Mouse (Mus musculus) left cerebral cortex, postnatal 36 days (tissue): ENCODE results near the gene Prr5l. TPM values are rescaled to one million over a fixed set of nuclear protein-coding genes. Genes with fewer than 3 reads are reported as not detected.
"Not testable (repeated sequence)": the region's sequence is repeated elsewhere in the genome, so short reads cannot be mapped to it uniquely, and the experiment has no call there.

Source experiments
- DNase-seq, 2 experiments: peaks; one replicate each; pipeline ENCODE4 v3.0.0; 2021 to 2022; ENCODE audit warnings: low spot score in 2 of 2, mixed read lengths in 1 of 2
- intact Hi-C: fragments of 180-260 bp; cut with DNase I; formaldehyde crosslinking; loops from one replicate; pipeline ENCODE4 v1.15.1; 2025
- total RNA-seq, 2 experiments: library from RNA; stranded (reverse); gene quantifications; 2 replicates each; pipeline ENCODE4 v1.2.3; 2021

Gene Prr5l
- total RNA-seq, 2 experiments from 2014 or later, result 6.3 to 11.6 TPM

GRCm38 (mm10) chr2:101745656-101746055 lies 137.2 kb downstream of the Prr5l start:
- DNase-seq, intact Hi-C loops: not testable (repeated sequence)

DNA sequence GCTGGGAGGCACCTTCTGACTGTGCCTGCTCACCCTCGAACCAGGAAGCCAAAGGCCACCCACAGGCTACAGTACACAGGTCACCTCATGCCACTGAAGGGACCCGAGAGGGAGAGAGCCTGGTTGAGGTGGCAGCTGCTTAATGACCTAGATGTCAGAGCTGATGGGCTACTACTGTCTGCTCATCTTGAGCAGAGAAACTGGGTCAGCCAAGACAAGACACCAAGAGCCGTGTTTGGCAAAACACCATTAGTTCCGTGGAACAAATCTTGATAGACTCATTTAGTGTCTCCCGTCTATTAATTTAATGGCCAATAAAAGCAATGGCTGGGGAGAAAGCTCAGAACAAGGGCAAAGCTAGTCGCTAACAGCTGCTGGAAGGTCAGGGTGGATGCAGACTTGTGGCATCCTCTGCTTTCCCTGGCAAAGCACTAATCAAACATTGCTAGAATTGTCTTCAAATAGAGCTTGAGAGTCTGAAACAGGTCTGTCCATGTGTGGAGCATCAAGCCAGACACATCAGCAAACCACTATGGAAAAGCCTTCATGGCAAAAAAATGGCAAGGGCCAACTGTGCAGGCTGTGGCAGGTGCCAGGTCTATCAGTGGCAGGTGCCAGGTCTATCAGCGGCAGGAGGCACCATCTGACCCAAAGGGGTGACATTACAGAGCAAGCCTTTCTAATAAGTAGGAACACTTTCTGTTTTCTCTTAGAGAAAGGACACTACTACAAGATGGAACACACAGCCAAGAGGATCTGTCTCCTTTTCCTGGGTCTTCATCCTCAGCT lies 140.6 kb downstream of the Prr5l start:
- no peak for DNase-seq
- intact Hi-C loops, result no loop called here

- intact Hi-C loops, result no loop called here
- no peak for DNase-seq
Measured at GRCm38 (mm10) chr2:101741653-101742052, 141.2 kb downstream of the Prr5l start.

DNA sequence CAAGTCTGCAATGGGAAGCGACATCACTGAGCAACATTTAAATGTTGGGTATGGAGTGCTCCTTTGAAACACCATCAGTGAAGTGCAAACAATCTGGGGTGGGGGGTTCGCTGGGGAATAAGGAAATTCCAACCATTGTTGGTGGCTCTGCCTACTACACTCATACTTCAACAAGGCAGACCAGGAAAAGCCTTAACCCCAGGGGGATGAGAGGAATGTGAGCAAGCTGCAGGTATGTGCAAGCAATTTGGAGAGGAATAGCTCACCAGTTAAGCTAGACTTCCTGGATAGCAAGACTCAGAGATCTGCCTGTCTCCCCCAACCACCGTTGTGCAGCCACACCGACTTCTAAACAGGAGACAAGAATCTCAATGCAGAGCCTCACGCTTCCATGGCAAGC lies 142.9 kb downstream of the Prr5l start:
- intact Hi-C loops, result no loop called here
- no peak for DNase-seq

- intact Hi-C loops, result no loop called here
- DNase-seq, result no peak
Measured at GRCm38 (mm10) chr2:101733564-101733963, 149.3 kb downstream of the Prr5l start.

DNA sequence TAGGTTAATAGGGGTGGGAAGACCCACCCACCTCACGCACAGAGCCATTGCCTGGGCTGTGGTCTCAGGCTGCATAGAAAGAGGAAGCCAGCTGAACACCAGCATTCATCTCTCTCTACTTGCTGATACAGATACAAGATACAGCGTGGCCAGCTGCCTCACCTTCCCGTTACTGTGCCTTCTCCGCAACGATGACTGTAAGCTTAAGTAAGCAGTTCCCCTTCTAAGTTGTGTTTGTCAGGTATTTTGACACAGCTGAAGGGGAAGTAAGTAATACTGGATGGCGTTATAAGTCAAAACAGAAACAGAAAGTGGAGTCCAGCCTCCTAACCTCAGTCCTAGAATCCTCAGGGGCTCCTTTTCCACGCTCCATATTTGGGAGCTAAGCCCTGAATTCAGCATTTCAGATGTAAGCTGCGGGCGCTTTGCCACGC lies 150.0 kb downstream of the Prr5l start:
- no peak for DNase-seq
- intact Hi-C loops, result no loop called here

DNA sequence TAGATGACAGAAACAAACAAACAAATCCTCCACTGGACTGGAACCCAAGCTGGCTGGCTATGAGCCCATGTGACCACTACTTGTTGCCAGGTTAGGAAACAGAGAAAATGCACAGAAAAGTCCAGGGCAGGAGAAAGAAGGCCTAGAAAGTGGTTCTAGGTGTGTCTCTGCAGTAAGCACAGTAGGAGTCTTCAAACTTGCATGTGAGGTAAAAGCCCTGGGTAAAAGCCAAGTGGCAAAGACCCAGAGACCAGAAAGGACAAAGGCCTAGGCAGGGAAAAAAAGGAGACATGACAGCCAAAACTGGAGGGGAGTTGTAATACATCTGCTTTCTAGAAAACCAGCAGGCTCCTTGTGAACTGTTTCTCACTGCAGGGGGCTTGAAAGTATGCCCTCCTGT lies 151.9 kb downstream of the Prr5l start:
- no peak for DNase-seq
- intact Hi-C loops, result no loop called here

GRCm38 (mm10) chr2:101729472-101729871 lies 153.4 kb downstream of the Prr5l start:
- intact Hi-C loops, result no loop called here
- DNase-seq, result no peak

GRCm38 (mm10) chr2:101727787-101728186 lies 155.0 kb downstream of the Prr5l start:
- intact Hi-C loops, result no loop called here
- no peak for DNase-seq

GRCm38 (mm10) chr2:101723333-101723881 lies 159.4 kb downstream of the Prr5l start:
- DNase-seq, result no peak
- intact Hi-C loops, result loop anchor here (5.0 kb wide), 1 partner anchor 49 kb away; no protein-coding TSS in a partner anchor

GRCm38 (mm10) chr2:101722370-101723332 lies 160.2 kb downstream of the Prr5l start:
- intact Hi-C loops, result loop anchor here (5.0 kb wide), 1 partner anchor 50 kb away; no protein-coding TSS in a partner anchor
- DNase-seq, result no peak

DNA sequence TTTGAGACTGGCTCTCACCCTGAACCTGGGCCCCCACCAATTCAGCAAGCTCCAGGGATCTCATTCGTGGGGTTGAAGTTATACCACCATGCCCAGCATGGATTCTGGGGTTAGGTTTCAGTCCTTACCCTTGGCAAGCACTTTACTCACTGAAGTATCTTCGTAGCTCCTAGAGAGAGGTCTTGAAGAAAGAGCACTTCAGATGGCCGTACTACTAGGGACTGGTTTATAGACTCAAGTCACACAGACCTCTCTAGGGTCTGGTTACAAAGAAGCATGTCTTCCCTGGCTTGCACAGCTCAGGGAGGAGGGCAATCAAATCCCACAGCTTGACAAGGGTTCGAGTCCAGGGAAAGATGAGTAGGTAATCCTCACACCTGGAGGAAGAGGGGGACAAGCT lies 161.0 kb downstream of the Prr5l start:
- DNase-seq, result no peak
- intact Hi-C loops, result loop anchor here (5.0 kb wide), 1 partner anchor 50 kb away; no protein-coding TSS in a partner anchor

DNA sequence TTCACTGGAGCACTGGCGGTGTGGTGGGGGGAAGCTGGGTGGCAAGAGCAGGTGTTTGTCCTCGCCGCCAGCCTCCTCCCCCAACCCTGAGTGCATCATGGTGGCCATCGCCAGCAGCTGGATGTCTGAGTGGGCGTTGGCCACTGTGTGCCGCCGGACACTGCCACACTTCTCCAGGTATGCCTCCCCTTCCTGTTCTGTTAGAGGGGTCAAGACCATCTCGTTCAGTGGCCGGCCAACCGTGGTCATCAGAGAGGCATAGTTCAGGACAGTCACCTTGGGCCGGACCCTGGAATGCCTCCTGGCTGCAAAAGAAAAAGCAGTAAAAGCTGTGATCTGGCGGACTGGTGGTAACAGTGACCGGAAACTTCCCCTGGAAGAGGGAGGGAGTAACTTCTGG lies 165.7 kb downstream of the Prr5l start:
- intact Hi-C loops, result loop anchor here (5.0 kb wide), 1 partner anchor 80 kb away; no protein-coding TSS in a partner anchor
- no peak for DNase-seq

DNA sequence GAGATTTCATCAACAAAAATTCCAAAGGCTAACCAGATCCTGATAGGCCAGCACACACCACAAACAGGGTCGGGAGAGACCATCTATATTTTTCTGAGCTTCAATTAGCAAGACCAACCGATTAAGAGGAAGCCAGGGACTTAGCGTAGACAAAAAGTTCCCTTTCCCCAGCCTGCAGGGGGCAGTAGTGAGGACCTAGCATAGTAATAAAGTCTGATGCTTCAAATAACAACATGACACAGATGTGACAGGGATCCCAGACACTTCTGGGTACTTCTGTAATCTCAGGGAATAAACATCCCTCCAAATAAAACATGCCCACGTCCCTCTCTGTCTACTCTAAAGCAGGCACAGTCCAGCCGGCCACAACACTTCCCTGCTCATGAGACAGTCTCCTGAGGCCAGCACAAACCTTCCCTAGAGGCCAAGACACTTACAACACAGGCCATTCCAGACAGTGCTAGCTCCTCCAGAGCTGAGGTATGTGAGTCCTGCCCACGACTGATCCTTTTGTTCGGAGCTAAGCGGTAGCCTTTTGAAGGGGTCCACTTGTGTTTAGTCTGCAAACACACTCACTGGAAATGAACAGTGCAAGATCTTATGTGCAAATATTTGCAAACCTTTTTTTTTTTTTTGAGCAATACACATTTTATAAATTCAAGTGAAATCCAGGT lies 167.0 kb downstream of the Prr5l start:
- DNase-seq, result no peak
- intact Hi-C loops, result loop anchor here (5.0 kb wide), 1 partner anchor 82 kb away; no protein-coding TSS in a partner anchor

GRCm38 (mm10) chr2:101711608-101712007 lies 171.2 kb downstream of the Prr5l start:
- intact Hi-C loops, result no loop called here
- DNase-seq, result no peak

DNA sequence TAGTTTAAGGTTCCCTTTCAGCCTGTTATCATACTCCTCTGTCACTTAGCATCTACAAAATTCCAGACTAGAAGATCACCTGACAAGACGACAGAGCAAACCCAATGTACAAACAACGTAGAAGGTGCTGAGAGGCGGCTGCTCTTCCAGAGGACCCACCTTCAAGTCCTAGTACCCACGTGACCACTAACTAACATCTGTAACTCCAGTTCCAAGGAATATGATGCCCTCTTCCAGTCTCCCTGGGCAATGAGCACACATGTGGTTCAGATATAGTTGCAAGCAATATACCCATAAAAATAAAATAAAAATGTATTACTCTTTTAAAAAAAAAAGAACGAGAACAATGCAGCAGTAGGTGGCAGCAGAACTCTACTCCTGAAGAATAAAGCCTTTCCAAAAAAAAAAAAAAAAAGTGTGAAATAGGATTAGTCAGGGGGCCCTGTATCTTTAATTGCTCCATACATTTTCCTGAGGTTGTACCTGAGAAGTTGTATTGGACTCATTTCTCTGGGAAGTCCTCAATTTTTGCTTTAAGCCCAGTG lies 176.8 kb downstream of the Prr5l start:
- no peak for DNase-seq
- intact Hi-C loops, result loop anchor here (5.0 to 10.0 kb wide), 3 partner anchors 121 to 749 kb away; partner anchors contain the start of gene Fjx1

- DNase-seq, result no peak
- intact Hi-C loops, result no loop called here
Measured at GRCm38 (mm10) chr2:101699284-101699683, 183.5 kb downstream of the Prr5l start.

GRCm38 (mm10) chr2:101695584-101695983 lies 187.2 kb downstream of the Prr5l start:
- intact Hi-C loops, result no loop called here
- DNase-seq, result no peak

- intact Hi-C loops, result no loop called here
- DNase-seq, result no peak
Measured at GRCm38 (mm10) chr2:101693577-101694215, 189.1 kb downstream of the Prr5l start.
